Mouse (Mus musculus): ENCODE measurements around the gene Tns1. TPM values are rescaled to one million over a fixed set of nuclear protein-coding genes. Genes with fewer than 3 reads are reported as not detected.

The Tns1 gene
- total RNA-seq, 2 experiments from 2014 or later: 41.3 to 43.3 TPM

DNA sequence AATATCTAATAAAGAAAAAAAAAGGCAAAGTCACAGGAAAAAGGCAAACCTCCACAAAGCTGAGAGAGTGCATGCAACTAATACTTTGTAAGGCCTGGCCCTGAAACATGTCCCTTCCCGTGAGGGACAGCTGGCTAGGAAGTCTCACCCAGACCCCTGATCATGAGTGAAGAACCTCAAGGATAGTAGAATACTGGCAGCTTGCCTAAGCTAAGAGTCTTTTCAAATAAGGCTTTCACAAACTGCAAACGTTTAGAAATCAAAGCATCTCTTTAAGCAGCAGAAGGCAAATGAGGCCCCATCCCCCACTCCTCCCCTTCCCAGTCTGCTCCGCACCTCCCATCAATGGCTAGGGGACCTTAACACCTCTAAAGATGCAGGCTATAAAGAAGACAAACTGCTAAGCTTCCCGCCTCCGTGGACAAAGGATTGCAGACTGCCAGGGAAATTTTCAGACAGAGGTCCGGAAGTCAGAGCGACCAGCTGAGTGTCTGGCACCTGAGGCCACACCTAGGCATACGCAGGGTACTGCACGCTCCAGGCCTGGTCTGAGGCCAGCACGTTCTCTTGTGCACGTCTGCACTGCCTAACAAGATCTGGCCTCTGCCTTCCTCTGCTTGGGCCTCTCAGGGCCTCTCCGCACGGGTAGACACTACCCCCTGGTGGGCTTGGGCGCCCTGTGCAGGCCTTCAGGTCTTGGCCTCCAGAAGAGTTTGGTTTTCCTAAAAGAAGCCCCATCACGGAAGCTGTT, 261.8 kb downstream of the Tns1 start:
- no peak overlapping the region for H3K4me3 ChIP-seq
- DNase-seq (ENCODE audit: low spot score in 2 of 2): peak in 1 of 2 experiments; percentile 48
- H3K27ac ChIP-seq: no peak overlapping the region
- TF ChIP-seq CTCF (conservative IDR thresholded peaks at IDR 0.05): peak; percentile 80

- TF ChIP-seq CTCF (conservative IDR thresholded peaks at IDR 0.05): no peak
- H3K4me3 ChIP-seq: no peak overlapping the region
- DNase-seq (ENCODE audit: low spot score in 2 of 2): no peak
- no peak overlapping the region for H3K27ac ChIP-seq
These were observed 263.8 kb downstream of the Tns1 start for GRCm38 (mm10) chr1:73860421-73860820.

Other genes starting within 250 kb of the Tns1 start
- under 1 TPM in 1 of 2 experiments, not detected in 1; 0.25 TPM for gene Rufy4, start 1.1 kb upstream of the Tns1 start, total RNA-seq (2021)
- not detected for gene Cxcr2, start 29.5 kb upstream of the Tns1 start, total RNA-seq (2021)
- not detected for gene Cxcr1, start 70.2 kb upstream of the Tns1 start, total RNA-seq (2021)
- gene Arpc2, start 111.6 kb upstream of the Tns1 start, total RNA-seq (2021): 100 to 1,000 TPM; 393 to 396 TPM
- gene Gpbar1, start 154.1 kb upstream of the Tns1 start, total RNA-seq (2021): not detected
- gene Aamp, start 160.3 kb upstream of the Tns1 start, total RNA-seq (2021): 100 to 1,000 TPM; 153 to 155 TPM
- 100 to 1,000 TPM; 171 to 185 TPM for gene Pnkd, start 160.5 kb upstream of the Tns1 start, total RNA-seq (2021)
- 10 to 100 TPM; 23.3 to 23.9 TPM for gene Tmbim1, start 181.2 kb upstream of the Tns1 start, total RNA-seq (2021)
- gene Catip, start 237.7 kb upstream of the Tns1 start, total RNA-seq (2021): 1 to 10 TPM; 1.1 to 1.8 TPM

All from layer of hippocampus, adult 2 months (tissue).